Mouse (Mus musculus): Measurements from ENCODE around the gene Fmc1. TPM values are rescaled to one million over a fixed set of nuclear protein-coding genes. Genes with fewer than 3 reads are reported as not detected.

The Fmc1 gene
- polyA plus RNA-seq, 1 experiment: 153 TPM

GRCm38 (mm10) chr6:38551989-38552635 is 18.8 kb downstream of the Fmc1 start:
- DNase-seq (ENCODE audit: low read depth): peak; percentile 64

DNA sequence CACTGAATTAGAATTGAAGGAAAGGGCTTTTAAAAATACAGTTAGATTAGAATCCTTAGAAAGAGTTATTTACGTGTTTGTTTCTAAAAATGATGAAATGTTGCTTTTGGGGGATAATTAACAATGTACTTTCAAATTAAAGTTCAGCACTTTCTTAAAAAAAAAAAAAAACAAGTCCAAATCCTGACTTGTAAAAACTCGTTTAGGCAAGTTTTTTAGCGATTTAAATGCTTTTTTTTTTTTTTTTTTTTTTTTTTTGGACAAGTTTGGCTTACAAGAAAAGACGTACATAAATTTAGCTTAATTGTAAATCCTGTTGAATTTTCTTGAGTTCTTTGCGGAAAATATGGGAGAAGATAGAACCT is 19.3 kb downstream of the Fmc1 start:
- no peak for DNase-seq (ENCODE audit: low read depth)

- no peak for DNase-seq (ENCODE audit: low read depth)
Measured at GRCm38 (mm10) chr6:38576096-38576495, 42.8 kb downstream of the Fmc1 start.

DNA sequence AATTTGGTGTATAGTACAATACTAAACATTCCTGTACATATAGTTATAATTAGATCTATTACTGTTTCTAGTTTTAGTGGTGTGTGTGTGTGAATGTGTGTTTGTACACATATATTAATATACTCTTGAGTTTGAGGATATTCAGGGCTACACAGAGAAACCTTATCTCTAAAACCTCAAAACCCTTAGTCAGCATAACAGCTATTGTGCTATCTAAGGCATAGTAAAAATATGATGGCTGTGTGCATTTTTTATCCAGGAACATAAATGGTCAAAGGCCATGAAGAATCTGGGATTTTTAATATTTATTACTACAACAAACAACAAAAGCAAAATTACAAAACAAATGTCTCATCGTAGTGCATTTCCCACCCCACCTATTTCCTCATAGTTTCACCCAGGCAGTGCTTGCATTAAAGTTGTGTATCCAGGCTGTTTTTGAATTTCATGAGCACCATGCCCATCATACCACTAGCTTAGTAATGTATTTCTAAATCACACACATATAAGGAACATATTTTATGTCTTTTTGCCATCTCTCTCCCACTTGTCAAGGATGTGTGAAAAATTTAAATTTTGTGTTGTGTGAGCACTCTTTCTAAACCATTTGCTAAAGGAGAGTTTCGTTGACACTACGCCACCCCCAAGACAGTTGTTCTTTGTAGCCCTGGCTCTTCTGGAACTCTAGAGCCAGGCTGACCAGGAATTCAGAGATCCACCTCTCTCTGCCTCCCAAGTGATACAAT is 47.0 kb downstream of the Fmc1 start:
- no peak for DNase-seq (ENCODE audit: low read depth)

DNA sequence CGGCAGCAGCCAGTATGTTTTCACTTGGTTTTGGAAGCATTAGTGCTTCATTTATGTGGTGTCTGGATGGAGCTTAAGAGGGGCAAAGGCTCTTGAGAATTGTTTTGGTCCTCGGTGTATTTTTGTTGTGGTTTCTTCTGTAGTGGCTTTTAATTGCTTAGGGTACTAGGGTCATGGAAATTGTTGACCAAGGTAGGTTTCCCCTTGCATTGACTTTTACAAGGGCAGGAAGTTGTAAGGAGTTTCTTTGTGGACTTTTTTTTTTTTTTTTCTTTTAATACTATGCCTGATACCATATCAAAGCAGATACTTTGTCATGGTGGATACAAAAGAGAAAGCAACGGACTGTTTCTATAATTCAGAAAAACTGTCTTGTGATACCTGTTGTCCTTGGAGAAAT is 48.4 kb downstream of the Fmc1 start:
- no peak for DNase-seq (ENCODE audit: low read depth)

Other genes with a start within 250 kb of the Fmc1 start
- 2.3 and 3.6 TPM in 2 replicates for gene Zc3hav1l, start 234.2 kb upstream of the Fmc1 start, polyA plus RNA-seq (2012; rRNA removed)
- 23.3 and 26.6 TPM in 2 replicates for gene Zc3hav1, start 178.9 kb upstream of the Fmc1 start, polyA plus RNA-seq (2012; rRNA removed)
- 1.3 and 1.5 TPM in 2 replicates for gene Ttc26, start 152.0 kb upstream of the Fmc1 start, polyA plus RNA-seq (2012; rRNA removed)
- gene Ubn2, start 99.6 kb upstream of the Fmc1 start, polyA plus RNA-seq (2012; rRNA removed): 9.3 TPM in 2 replicates
- 21.9 and 33.5 TPM in 2 replicates for gene Luc7l2, start 17.8 kb downstream of the Fmc1 start, polyA plus RNA-seq (2012; rRNA removed)
- 8.8 and 13.4 TPM in 2 replicates for gene Klrg2, start 103.7 kb downstream of the Fmc1 start, polyA plus RNA-seq (2012; rRNA removed)
- 38.3 and 43.5 TPM in 2 replicates for gene Clec2l, start 129.6 kb downstream of the Fmc1 start, polyA plus RNA-seq (2012; rRNA removed)